Mouse (Mus musculus) myocyte (in vitro differentiated cells): ENCODE measurements around the gene Rai1.

ENCODE experiments used
- MAX ChIP-seq: IDR thresholded peaks from one replicate; pipeline ENCODE4 v1.6.1; 2011; ENCODE audit warnings: low read depth, mild to moderate bottlenecking, control low read depth
- TCF12 ChIP-seq: IDR thresholded peaks from one replicate; pipeline ENCODE4 v1.6.1; 2011; ENCODE audit warnings: mild to moderate bottlenecking, control low read depth; ENCODE audit not compliant: poor library complexity, insufficient read depth, severe bottlenecking

DNA sequence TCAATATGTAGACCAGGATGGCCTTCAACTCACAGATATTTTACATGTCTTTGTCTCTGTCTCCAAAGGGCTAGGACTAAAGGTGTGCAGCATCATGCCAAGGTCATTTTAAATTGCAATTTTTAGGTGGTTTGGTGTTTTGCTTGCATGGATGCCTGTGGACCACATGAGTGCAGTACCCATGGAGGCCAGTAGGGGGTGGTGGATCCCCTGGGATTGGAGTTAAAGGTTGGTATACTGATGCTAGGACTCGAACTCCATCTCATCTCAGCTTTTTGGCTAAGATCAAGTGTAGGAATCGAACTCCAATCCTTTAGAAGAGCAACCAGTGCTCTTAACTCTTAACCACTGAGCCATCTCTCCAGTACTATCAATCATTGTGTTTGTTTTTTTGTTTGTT, 20.2 kb upstream of the Rai1 start:
- TF ChIP-seq MAX (no peak), TCF12 (no peak)
